Mouse (Mus musculus) limb, embryonic 15.5 days (tissue): ENCODE measurements around the gene Alkbh3. TPM values are rescaled to one million over a fixed set of nuclear protein-coding genes. Genes with fewer than 3 reads are reported as not detected.

Source experiments
- ATAC-seq: fragments of 200-750 bp; cut with Nextera tagmentation; 2 replicates; pipeline ENCODE4 v1.8.0; 2017; ENCODE audit warnings: low read depth, moderate TSS enrichment; ENCODE audit not compliant: insufficient number of reproducible peaks, low FRiP score, low TSS enrichment
- H3K27ac ChIP-seq: fragments of 300-500 bp; sonication (generic); 2 replicates; pipeline ENCODE4 v1.5.1; 2015; ENCODE audit warnings: moderate library complexity, mild to moderate bottlenecking, inconsistent platforms
- H3K27me3 ChIP-seq: fragments of 300-500 bp; sonication (generic); 2 replicates; pipeline ENCODE4 v1.6.1; 2015; ENCODE audit warnings: inconsistent platforms
- H3K36me3 ChIP-seq: fragments of 300-500 bp; sonication (generic); 2 replicates; pipeline ENCODE4 v1.6.1; 2015; ENCODE audit warnings: inconsistent platforms
- H3K4me1 ChIP-seq: fragments of 300-500 bp; sonication (generic); 2 replicates; pipeline ENCODE4 v1.6.1; 2015; ENCODE audit warnings: inconsistent platforms
- H3K4me2 ChIP-seq: fragments of 300-500 bp; sonication (generic); 2 replicates; pipeline ENCODE4 v1.6.1; 2015; ENCODE audit warnings: mild to moderate bottlenecking, inconsistent platforms
- H3K4me3 ChIP-seq: fragments of 300-500 bp; sonication (generic); 2 replicates; pipeline ENCODE4 v1.5.1; 2015; ENCODE audit warnings: mild to moderate bottlenecking, inconsistent platforms
- H3K9ac ChIP-seq: fragments of 300-500 bp; sonication (generic); 2 replicates; pipeline ENCODE4 v1.6.1; 2015; ENCODE audit warnings: inconsistent platforms
- H3K9me3 ChIP-seq: fragments of 300-500 bp; sonication (generic); 2 replicates; pipeline ENCODE4 v1.6.1; 2016; ENCODE audit warnings: inconsistent platforms
- WGBS: fragments of 180-500 bp; shearing (Covaris S2); methylation state at CpG from one replicate; pipeline ENCODE4 v1.1.7; 2015; 5-methylcytosine and 5-hydroxymethylcytosine counted together
- polyA plus RNA-seq: library from polyadenylated mRNA; unstranded; fragments of >200 nt; fragmentation: Nextera tagmentation; extraction: Ambion mirVana; gene quantifications from 2 replicates; pipeline ENCODE4 v1.2.1, GENCODE M21; 2015

Gene Alkbh3
- polyA plus RNA-seq, 1 experiment from 2014 or later = 63.1 TPM

DNA sequence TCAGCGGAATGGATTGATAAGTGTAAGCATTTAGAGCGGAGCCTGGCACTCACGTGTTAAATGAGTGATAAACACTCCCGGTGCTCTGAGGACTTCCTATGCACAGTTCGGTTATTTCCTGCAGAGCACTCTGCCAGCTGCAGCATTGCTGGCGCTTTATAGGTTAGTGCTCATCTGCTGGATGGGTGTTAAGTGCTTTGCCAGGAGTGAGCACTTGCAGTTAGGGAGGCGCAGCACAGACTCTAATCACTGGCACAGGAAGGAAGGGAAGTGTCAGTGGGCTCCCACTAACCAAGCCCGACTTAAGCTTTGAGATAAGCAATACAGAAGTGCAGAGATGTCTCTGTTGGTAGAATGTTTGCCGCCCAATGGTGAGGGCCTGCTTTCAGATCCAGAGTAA lies 72.1 kb downstream of the Alkbh3 start:
- H3K9ac ChIP-seq = no peak overlapping the region
- H3K9me3 ChIP-seq = no peaks in the 10 kb centered on the region
- H3K4me3 ChIP-seq = no peak overlapping the region
- no peaks in the 10 kb centered on the region for H3K36me3 ChIP-seq
- no peaks in the 10 kb centered on the region; the same call in 1 of the 2 replicates for H3K4me1 ChIP-seq
- H3K4me2 ChIP-seq = no peak overlapping the region
- ATAC-seq = no peak
- WGBS = 57% methylated on average over 9 of the region's 9 CpGs
- no peak overlapping the region for H3K27ac ChIP-seq
- no peaks in the 10 kb centered on the region for H3K27me3 ChIP-seq

Other genes with a start within 250 kb of the Alkbh3 start
- gene Ext2, start 188.2 kb downstream of the Alkbh3 start, polyA plus RNA-seq = 114 and 121 TPM in 2 replicates
- 6.5 and 7.8 TPM in 2 replicates for gene Accs, start 160.9 kb downstream of the Alkbh3 start, polyA plus RNA-seq
- not detected in 2 replicates for gene Accsl, start 141.7 kb downstream of the Alkbh3 start, polyA plus RNA-seq
- gene Gm13889, start 53.6 kb downstream of the Alkbh3 start, polyA plus RNA-seq = 3.6 and 4.0 TPM in 2 replicates
- not detected in 2 replicates for gene Gm27027, start 14.5 kb downstream of the Alkbh3 start, polyA plus RNA-seq
- 116 and 134 TPM in 2 replicates for gene Hsd17b12, start 147.2 kb upstream of the Alkbh3 start, polyA plus RNA-seq